Mouse (Mus musculus) intestine, postnatal 0 days (tissue): ENCODE results near the gene Asb4. TPM values are rescaled to one million over a fixed set of nuclear protein-coding genes. Genes with fewer than 3 reads are reported as not detected.

Experiments
- ATAC-seq: fragments of 200-750 bp; cut with Nextera tagmentation; 2 replicates; pipeline ENCODE4 v1.8.0; 2017; ENCODE audit warnings: mild to moderate bottlenecking, moderate TSS enrichment, moderate library complexity
- H3K27ac ChIP-seq: fragments of 300-500 bp; sonication (generic); 2 replicates; pipeline ENCODE4 v1.5.1; 2014; ENCODE audit warnings: mild to moderate bottlenecking, low read depth, low read length, moderate library complexity
- H3K27me3 ChIP-seq: fragments of 300-500 bp; sonication (generic); replicated peaks from 2 replicates; pipeline ENCODE4 v1.6.1; 2014; ENCODE audit warnings: low read length, mixed read lengths; ENCODE audit not compliant: control insufficient read depth, insufficient read depth
- H3K36me3 ChIP-seq: fragments of 300-500 bp; sonication (generic); 2 replicates; pipeline ENCODE4 v1.6.1; 2014; ENCODE audit warnings: mild to moderate bottlenecking, moderate library complexity; ENCODE audit not compliant: control insufficient read depth, insufficient read depth
- H3K4me1 ChIP-seq: fragments of 300-500 bp; sonication (generic); replicated peaks from 2 replicates; pipeline ENCODE4 v1.6.1; 2014; ENCODE audit warnings: antibody characterized with exemption, low read length, mixed read lengths; ENCODE audit not compliant: control insufficient read depth, insufficient read depth
- H3K4me2 ChIP-seq: fragments of 300-500 bp; sonication (generic); replicated peaks from 2 replicates; pipeline ENCODE4 v1.6.1; 2014; ENCODE audit warnings: low read depth, mild to moderate bottlenecking, moderate library complexity
- H3K4me3 ChIP-seq: fragments of 300-500 bp; sonication (generic); 2 replicates; pipeline ENCODE4 v1.5.1; 2014; ENCODE audit warnings: low read depth, low read length
- H3K9ac ChIP-seq: fragments of 300-500 bp; sonication (generic); 2 replicates; pipeline ENCODE4 v1.6.1; 2014; ENCODE audit warnings: mild to moderate bottlenecking, low read depth, low read length
- H3K9me3 ChIP-seq: fragments of 300-500 bp; sonication (generic); 2 replicates; pipeline ENCODE4 v1.6.1; 2016; ENCODE audit warnings: mixed run types; ENCODE audit not compliant: control insufficient read depth
- CTCF ChIP-seq: sonication (generic); IDR thresholded peaks from 2 replicates; pipeline ENCODE4 v1.5.1; 2016; ENCODE audit warnings: low read depth, mild to moderate bottlenecking, control low read depth, antibody characterized with exemption, moderate library complexity
- WGBS: fragments of 180-500 bp; shearing (Covaris S2); extraction: QIAGEN DNeasy Blood & Tissue Kit; methylation state at CpG from one replicate; pipeline ENCODE4 v1.1.7; 2014; 5-methylcytosine and 5-hydroxymethylcytosine counted together
- polyA plus RNA-seq: library from polyadenylated mRNA; unstranded; fragments of >200 nt; fragmentation: Nextera tagmentation; extraction: Ambion mirVana; gene quantifications from 2 replicates; pipeline ENCODE4 v1.2.1, GENCODE M21; 2015

Gene Asb4
- polyA plus RNA-seq, 1 experiment from 2014 or later, result 1.8 TPM

DNA sequence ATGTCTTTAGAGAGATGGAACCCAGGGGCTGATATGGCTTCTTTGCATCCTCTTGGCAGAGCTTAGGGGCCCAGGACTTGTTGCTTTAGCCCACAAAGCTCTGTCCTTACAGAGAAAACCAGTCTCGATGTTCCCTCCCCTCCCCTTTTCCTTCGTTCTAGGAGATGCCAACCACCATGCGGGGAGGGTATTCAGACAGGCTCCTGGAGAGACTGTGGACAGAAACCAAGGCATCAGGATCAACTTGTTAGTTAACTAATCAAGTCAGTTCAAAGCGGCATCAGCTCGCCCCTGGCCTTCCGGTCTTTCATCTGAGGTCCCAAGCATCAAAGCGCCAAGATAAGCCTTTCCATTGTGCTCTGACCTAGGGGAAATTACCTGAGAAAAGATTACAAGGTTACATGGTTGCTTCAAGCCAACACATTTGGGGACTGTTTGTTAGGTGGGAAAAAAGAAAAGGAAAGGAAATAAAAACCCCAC is 2.0 kb downstream of the Asb4 start:
- Histone ChIP-seq H3K4me3 (no peak overlapping the region), H3K9me3 (no peaks in the 10 kb centered on the region), H3K9ac (no peak overlapping the region), H3K27me3 (no peaks in the 10 kb centered on the region), H3K27ac (no peak overlapping the region), H3K4me1 (peaks cover 5% of the 10 kb centered on the region; the same call in 1 of the 2 replicates), H3K36me3 (no peaks in the 10 kb centered on the region), H3K4me2 (no peak overlapping the region)
- ATAC-seq, result no peak
- WGBS, result 56% methylated on average over 7 of the region's 7 CpGs
- no peak for TF ChIP-seq CTCF

DNA sequence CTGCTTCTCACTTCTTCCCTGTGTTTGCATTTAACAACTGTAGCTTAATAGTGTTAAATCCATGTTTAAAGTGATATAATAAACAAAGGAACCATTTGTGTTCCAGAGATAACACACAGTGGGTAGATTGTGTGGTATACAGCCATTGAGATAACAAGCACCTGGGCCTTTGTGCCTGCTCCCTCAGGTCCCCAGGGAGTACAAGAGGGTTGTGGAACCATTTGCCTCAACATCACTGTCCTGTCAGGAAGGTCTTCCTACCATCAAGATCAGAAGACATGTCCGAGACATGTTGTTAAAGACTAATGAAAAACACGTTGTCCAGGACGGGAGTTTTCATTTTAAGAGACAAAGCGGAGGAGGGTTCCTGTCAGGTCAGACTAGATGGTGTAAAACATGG is 3.3 kb downstream of the Asb4 start:
- no peaks in the 10 kb centered on the region; the same call in 1 of the 2 replicates for H3K27me3 ChIP-seq
- H3K4me2 ChIP-seq, result no peak overlapping the region
- 86% methylated on average over 4 of the region's 4 CpGs for WGBS
- H3K4me1 ChIP-seq, result peaks cover 5% of the 10 kb centered on the region; the same call in 1 of the 2 replicates
- no peaks in the 10 kb centered on the region for H3K36me3 ChIP-seq
- H3K9ac ChIP-seq, result no peak overlapping the region
- H3K9me3 ChIP-seq, result no peaks in the 10 kb centered on the region
- no peak overlapping the region for H3K4me3 ChIP-seq
- no peak for ATAC-seq
- TF ChIP-seq CTCF, result no peak
- no peak overlapping the region for H3K27ac ChIP-seq

DNA sequence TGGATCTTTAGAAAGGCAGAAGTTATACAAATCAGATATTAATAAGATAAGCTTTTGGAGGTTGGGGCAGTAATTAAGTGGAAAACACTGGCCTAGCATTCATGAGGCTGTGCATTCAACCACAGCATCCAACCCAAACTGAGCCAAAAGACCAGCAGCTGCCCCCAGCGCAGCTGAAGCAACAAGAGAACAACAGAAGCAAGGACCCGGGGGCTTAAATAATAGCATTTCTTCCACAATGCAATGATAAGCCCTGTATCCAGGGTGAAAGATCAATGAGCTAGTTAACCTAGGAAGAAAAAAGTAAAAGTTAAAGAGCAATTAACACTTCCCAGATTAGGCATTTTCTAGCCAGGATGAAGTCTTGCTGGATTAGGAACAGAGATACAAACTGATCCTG is 4.2 kb downstream of the Asb4 start:
- H3K36me3 ChIP-seq, result no peaks in the 10 kb centered on the region
- 84% methylated on average over 2 of the region's 2 CpGs for WGBS

DNA sequence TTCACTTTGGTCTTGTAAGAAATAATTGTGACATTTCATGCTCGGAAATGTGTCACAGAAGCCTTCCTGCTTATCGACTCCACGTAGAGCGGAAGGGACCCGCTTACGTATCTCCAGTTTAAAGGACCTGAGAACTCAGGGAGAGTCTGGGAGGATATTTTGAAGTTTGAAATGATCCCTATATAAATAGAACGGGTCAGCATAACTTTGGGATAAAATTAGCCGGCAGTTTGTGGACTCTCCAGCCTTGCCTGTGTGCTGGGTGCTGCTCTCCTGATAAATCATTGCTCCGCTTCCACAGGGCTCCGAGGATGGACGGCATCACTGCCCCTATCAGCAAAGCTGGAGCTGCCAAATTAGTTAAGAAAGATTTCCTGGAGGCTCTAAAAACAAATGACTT is 7.1 kb downstream of the Asb4 start:
- peaks cover 5% of the 10 kb centered on the region; the same call in 1 of the 2 replicates for H3K27me3 ChIP-seq
- no peak for TF ChIP-seq CTCF
- H3K4me2 ChIP-seq, result peak overlapping the region; percentile 59
- H3K9ac ChIP-seq, result no peak overlapping the region
- no peaks in the 10 kb centered on the region for H3K9me3 ChIP-seq
- ATAC-seq, result no peak
- no peaks in the 10 kb centered on the region for H3K36me3 ChIP-seq
- H3K4me1 ChIP-seq, result no peaks in the 10 kb centered on the region
- H3K27ac ChIP-seq, result no peak overlapping the region
- WGBS, result 5% methylated on average over 11 of the region's 11 CpGs
- peak overlapping the region; percentile 37 for H3K4me3 ChIP-seq

More for the DNA sequence above, 4.2 kb downstream of the Asb4 start:
- TF ChIP-seq CTCF, result no peak
- no peak overlapping the region for H3K4me3 ChIP-seq
- ATAC-seq, result no peak
- no peak overlapping the region for H3K27ac ChIP-seq
- H3K9me3 ChIP-seq, result no peaks in the 10 kb centered on the region
- H3K4me1 ChIP-seq, result no peaks in the 10 kb centered on the region; the same call in 1 of the 2 replicates
- no peak overlapping the region for H3K4me2 ChIP-seq
- no peaks in the 10 kb centered on the region; the same call in 1 of the 2 replicates for H3K27me3 ChIP-seq
- H3K9ac ChIP-seq, result no peak overlapping the region

DNA sequence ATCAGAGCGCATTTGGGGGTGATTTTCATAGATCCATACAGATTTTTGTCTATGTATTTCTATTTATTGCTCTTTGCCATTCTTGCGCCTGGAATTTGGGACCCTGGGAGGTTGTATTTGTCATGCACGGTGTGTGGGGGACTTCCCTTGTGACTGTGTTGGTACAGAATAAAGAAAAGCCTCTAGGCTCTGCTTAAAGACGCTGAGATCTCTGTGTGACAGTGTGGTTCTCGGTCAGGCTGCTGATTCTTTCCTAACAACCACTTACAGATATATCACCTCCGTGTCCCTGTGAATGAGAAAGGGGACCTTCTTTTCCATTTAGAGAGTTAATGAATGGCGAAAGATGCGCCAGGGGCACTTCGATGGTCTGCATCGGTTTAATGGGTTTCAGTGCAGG is 7.8 kb downstream of the Asb4 start:
- WGBS, result 29% methylated on average over 10 of the region's 10 CpGs

DNA sequence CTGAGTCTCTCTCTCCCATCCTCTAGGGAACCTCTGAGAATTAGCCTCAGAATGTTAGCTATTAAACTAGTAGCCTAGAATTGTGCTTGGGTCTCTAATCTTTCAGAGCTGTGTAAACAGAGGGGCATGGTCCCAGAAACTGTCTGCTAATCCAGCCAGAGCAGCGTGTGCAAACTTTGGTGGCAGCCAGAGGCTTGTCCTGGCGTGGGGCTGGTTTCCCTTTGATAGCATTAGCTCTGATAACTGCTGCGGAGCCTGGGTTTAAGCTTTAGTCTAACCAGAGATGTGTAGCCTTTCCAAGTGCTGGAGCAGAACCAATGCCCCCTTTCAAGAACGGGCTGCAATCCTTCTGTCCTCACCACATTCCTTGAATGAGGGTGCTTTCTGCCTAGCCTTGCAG is 11.8 kb downstream of the Asb4 start:
- Histone ChIP-seq H3K36me3 (no peaks in the 10 kb centered on the region), H3K4me1 (no peaks in the 10 kb centered on the region), H3K4me3 (no peak overlapping the region), H3K27me3 (peaks cover 5% of the 10 kb centered on the region; the same call in 1 of the 2 replicates), H3K4me2 (no peak overlapping the region), H3K9ac (no peak overlapping the region), H3K9me3 (no peaks in the 10 kb centered on the region), H3K27ac (no peak overlapping the region)
- TF ChIP-seq CTCF, result no peak
- 14% methylated on average over 4 of the region's 4 CpGs for WGBS
- no peak for ATAC-seq

More for the DNA sequence above, 7.8 kb downstream of the Asb4 start:
- Histone ChIP-seq H3K9me3 (no peaks in the 10 kb centered on the region), H3K9ac (peak overlapping the region; percentile 28; the same call in 1 of the 2 replicates), H3K27ac (no peak overlapping the region), H3K4me1 (no peaks in the 10 kb centered on the region), H3K36me3 (no peaks in the 10 kb centered on the region), H3K4me3 (peak overlapping the region; percentile 37), H3K4me2 (peak overlapping the region; percentile 59), H3K27me3 (peaks cover 5% of the 10 kb centered on the region; the same call in 1 of the 2 replicates)
- no peak for TF ChIP-seq CTCF
- ATAC-seq, result no peak
